11 mouse cellular contexts compared by ENCODE assay signal in genomic region chr11:22965503-22965902, GRCm38 (mm10). TPM values are rescaled to one million over a fixed set of nuclear protein-coding genes. Genes with fewer than 3 reads are reported as not detected.
DNase-seq lines count a peak whose midpoint lies in the region; ATAC-seq and TF ChIP-seq lines count a peak whose summit lies in the region.
"Had no signal": no experiment of that assay in that cellular context is flagged by ENCODE, and none has a peak within 500 bp of the region (broad histone marks: within the 10 kb centered on the region; RNA-seq: fewer than 3 reads in every experiment).

No protein-coding gene starts in this region.

- TF ChIP-seq CTCF in liver, embryonic 14.5 days (IDR thresholded peaks at IDR 0.05; ENCODE audit: low read depth): peak; percentile 59
- TF ChIP-seq CTCF in C2C12 (IDR thresholded peaks at IDR 0.05; ENCODE audit: control insufficient read depth, insufficient read depth, insufficient read length): no peak

- no peak for DNase-seq in liver, embryonic 14.5 days (ENCODE audit: low read depth in 3 of 3, low spot score in 3 of 3)
- DNase-seq in liver: no peak
- no peak for DNase-seq in ES-E14 (ENCODE audit: low read depth, low spot score)
- DNase-seq in fibroblast of lung, adult 2 months (ENCODE audit: low read depth): peak; percentile 51
- no peak for DNase-seq in left cerebral cortex, postnatal 25 days (ENCODE audit: low spot score in 2 of 2)
- DNase-seq in layer of hippocampus, adult 18-20 months (ENCODE audit: low spot score in 2 of 2): no peak
- DNase-seq: gastrocnemius, postnatal 10 days had no signal

- intact Hi-C loops in left cerebral cortex, postnatal 25 days (cut with DNase I): loop anchor here (5.0 kb wide), 1 partner anchor 253 kb away; no protein-coding TSS in a partner anchor

- no peak overlapping the region for H3K9ac ChIP-seq in liver, embryonic 14.5 days (replicated peaks)
- H3K9ac ChIP-seq in ES-E14 (ENCODE audit: insufficient read depth, low read depth, low read length, poor library complexity, severe bottlenecking): no peak overlapping the region
- H3K9ac ChIP-seq: embryonic facial prominence, embryonic 13.5 days; midbrain, embryonic 12.5 days had no signal

- 0 out of 4 replicates have a peak, but pooled peaks cover 0 to 2% of the 10 kb centered on the region in 2 experiments for H3K4me1 ChIP-seq in liver, embryonic 14.5 days (replicated peaks; ENCODE audit: control insufficient read depth in 2 of 2, insufficient read depth in 2 of 2, low read length in 1 of 2)
- 0 out of 4 replicates have a peak, but pooled peaks cover 0 to 2% of the 10 kb centered on the region in 2 experiments for H3K4me1 ChIP-seq in ES-E14 (ENCODE audit: control insufficient read depth in 2 of 2, insufficient read depth in 2 of 2, low read length in 2 of 2, poor library complexity in 1 of 2)
- H3K4me1 ChIP-seq: midbrain, embryonic 12.5 days had no signal

- ATAC-seq in liver, embryonic 14.5 days (ENCODE audit: insufficient read depth): no peak
- ATAC-seq: hindbrain, embryonic 16.5 days had no signal

- H3K36me3 ChIP-seq in liver, embryonic 14.5 days (replicated peaks; ENCODE audit: control insufficient read depth, insufficient read depth, low read depth): no peaks in the 10 kb centered on the region
- no peaks in the 10 kb centered on the region for H3K36me3 ChIP-seq in C2C12 (ENCODE audit: control insufficient read depth, insufficient read depth)
- H3K36me3 ChIP-seq in ES-E14 (ENCODE audit: control insufficient read depth, insufficient read depth, low read length, poor library complexity, severe bottlenecking): no peaks in the 10 kb centered on the region

- no peak for TF ChIP-seq EP300 in liver, embryonic 14.5 days (IDR thresholded peaks at IDR 0.05; ENCODE audit: low read depth)

- in situ Hi-C loops in ES-E14 (cut with MboI; ENCODE audit: low sequenced_read_pairs in 2 of 2, unreplicated experiment in 2 of 2): loop anchor here in 1 of 2 experiments (10.0 kb wide), 1 partner anchor 331 kb away; no protein-coding TSS in a partner anchor

- no peak overlapping the region for H3K4me2 ChIP-seq in liver, embryonic 14.5 days (ENCODE audit: low read depth)
- H3K4me2 ChIP-seq: embryonic facial prominence, embryonic 13.5 days; midbrain, embryonic 12.5 days had no signal

- no peak overlapping the region for H3K4me3 ChIP-seq in liver, embryonic 14.5 days (ENCODE audit: insufficient read depth in 1 of 2, low read depth in 2 of 2, low read length in 2 of 2)
- no peak overlapping the region for H3K4me3 ChIP-seq in C2C12 (ENCODE audit: insufficient read depth, poor library complexity, severe bottlenecking)
- H3K4me3 ChIP-seq in ES-E14 (ENCODE audit: insufficient read depth in 1 of 2, low read depth in 1 of 2, low read length in 2 of 2, poor library complexity in 1 of 2, severe bottlenecking in 1 of 2): no peak overlapping the region
- H3K4me3 ChIP-seq: embryonic facial prominence, embryonic 13.5 days; midbrain, embryonic 12.5 days had no signal

- no peaks in the 10 kb centered on the region for H3K27me3 ChIP-seq in liver, embryonic 14.5 days (ENCODE audit: control insufficient read depth, insufficient read depth, low read length)
- H3K27me3 ChIP-seq in C2C12 (ENCODE audit: control insufficient read depth, insufficient read depth, insufficient read length): no peaks in the 10 kb centered on the region
- H3K27me3 ChIP-seq: embryonic facial prominence, embryonic 13.5 days; midbrain, embryonic 12.5 days had no signal

- 76% methylated on average over 4 of the region's 4 CpGs for WGBS in liver, embryonic 14.5 days (ENCODE audit: insufficient replicate concordance)

- H3K27ac ChIP-seq in liver, embryonic 14.5 days: no peak overlapping the region
- no peak overlapping the region for H3K27ac ChIP-seq in ES-E14 (ENCODE audit: insufficient read depth, low read depth, low read length, poor library complexity, severe bottlenecking)
- H3K27ac ChIP-seq: embryonic facial prominence, embryonic 13.5 days; midbrain, embryonic 12.5 days had no signal

- H3K79me2 ChIP-seq in C2C12 (ENCODE audit: control insufficient read depth, insufficient read depth): peaks cover 81% of the 10 kb centered on the region

- H3ac ChIP-seq in C2C12 (ENCODE audit: control insufficient read depth, insufficient read length, low read depth): no peak overlapping the region

- no peaks in the 10 kb centered on the region for H3K9me3 ChIP-seq in liver, embryonic 14.5 days (ENCODE audit: control insufficient read depth, low read length)
- no peaks in the 10 kb centered on the region; the same call in 1 of the 2 replicates for H3K9me3 ChIP-seq in ES-E14 (ENCODE audit: control insufficient read depth, insufficient read depth, low read depth, low read length)

- H3K79me3 ChIP-seq in C2C12 (ENCODE audit: low read depth): peaks cover 8% of the 10 kb centered on the region

TF ChIP-seq in C2C12, 6 proteins besides CTCF, POLR2A, EP300 and RAD21:
- TF ChIP-seq FOSL1 (IDR thresholded peaks at IDR 0.05; ENCODE audit: insufficient read depth, low read length, poor library complexity, severe bottlenecking) (peak; percentile 30), MYOD1 (IDR thresholded peaks at IDR 0.05; ENCODE audit: control insufficient read depth, insufficient read length, low read depth) (no peak)

TF ChIP-seq in ES-E14, 5 proteins besides CTCF, POLR2A, EP300 and RAD21:
- TF ChIP-seq ZC3H11A (IDR thresholded peaks at IDR 0.05; ENCODE audit: borderline replicate concordance, low read depth, low read length) (no peak), ZNF384 (IDR thresholded peaks at IDR 0.05; ENCODE audit: low read depth, low read length) (0 out of 2 replicates have a peak, but pooled peaks have one; percentile 18), MAFK (IDR thresholded peaks at IDR 0.05; ENCODE audit: insufficient read depth, low read depth, low read length) (no peak), CHD2 (IDR thresholded peaks at IDR 0.05; ENCODE audit: low read depth, low read length) (no peak), HCFC1 (IDR thresholded peaks at IDR 0.05; ENCODE audit: borderline replicate concordance, insufficient read depth, low read length) (no peak)

RNA-seq across cellular contexts. Expression of gene Zrsr1, which starts 6.3 kb away (rescaled TPM):
- polyA plus RNA-seq in liver, embryonic 14.5 days (2012; rRNA removed): 6.2 and 12.6 TPM in 2 replicates
- 1.8 and 2.3 TPM in 2 replicates for polyA plus RNA-seq in liver, embryonic 14.5 days (2014; fragmentation: Nextera tagmentation; extraction: Ambion mirVana)
- polyA plus RNA-seq in C2C12 (2012; fragmentation: generic; extraction: Trizol): 3.4 TPM
- 6.4 and 18.0 TPM in 2 replicates for total RNA-seq in ES-E14 (2012; rRNA removed)
- 10 to 100 TPM; 59.0 to 60.9 TPM for total RNA-seq in left cerebral cortex, postnatal 25 days (2021)
- total RNA-seq in layer of hippocampus, adult 18-20 months (2021): 10 to 100 TPM; 71.3 to 72.3 TPM

RNA-seq across cellular contexts. Expression of gene Gm28048, which starts 16.4 kb away (rescaled TPM):
- polyA plus RNA-seq in liver, embryonic 14.5 days (2012; rRNA removed): 2.3 and 2.8 TPM in 2 replicates
- 6.8 and 9.2 TPM in 2 replicates for polyA plus RNA-seq in liver, embryonic 14.5 days (2014; fragmentation: Nextera tagmentation; extraction: Ambion mirVana)
- 1.4 TPM for polyA plus RNA-seq in C2C12 (2012; fragmentation: generic; extraction: Trizol)
- total RNA-seq in ES-E14 (2012; rRNA removed): 13.8 and 16.3 TPM in 2 replicates
- total RNA-seq in left cerebral cortex, postnatal 25 days (2021): 10 to 100 TPM; 11.3 to 16.0 TPM
- 1 to 10 TPM; 8.6 to 9.3 TPM for total RNA-seq in layer of hippocampus, adult 18-20 months (2021)

RNA-seq across cellular contexts. Expression of gene Commd1, which starts 16.7 kb away (rescaled TPM):
- polyA plus RNA-seq in liver, embryonic 14.5 days (2012; rRNA removed): 10.9 and 35.6 TPM in 2 replicates
- polyA plus RNA-seq in liver, embryonic 14.5 days (2014; fragmentation: Nextera tagmentation; extraction: Ambion mirVana): 203 and 221 TPM in 2 replicates
- 126 TPM for polyA plus RNA-seq in C2C12 (2012; fragmentation: generic; extraction: Trizol)
- 83.5 and 106 TPM in 2 replicates for total RNA-seq in ES-E14 (2012; rRNA removed)
- total RNA-seq in left cerebral cortex, postnatal 25 days (2021): 10 to 100 TPM; 40.3 to 47.2 TPM
- 10 to 100 TPM; 58.4 to 63.7 TPM for total RNA-seq in layer of hippocampus, adult 18-20 months (2021)

RNA-seq across cellular contexts. Expression of gene Cct4, which starts 24.8 kb away (rescaled TPM):
- 41.0 and 65.4 TPM in 2 replicates for polyA plus RNA-seq in liver, embryonic 14.5 days (2012; rRNA removed)
- 142 and 158 TPM in 2 replicates for polyA plus RNA-seq in liver, embryonic 14.5 days (2014; fragmentation: Nextera tagmentation; extraction: Ambion mirVana)
- polyA plus RNA-seq in C2C12 (2012; fragmentation: generic; extraction: Trizol): 144 TPM
- total RNA-seq in ES-E14 (2012; rRNA removed): 329 and 382 TPM in 2 replicates
- 100 to 1,000 TPM; 101 to 109 TPM for total RNA-seq in left cerebral cortex, postnatal 25 days (2021)
- 100 to 1,000 TPM; 115 to 123 TPM for total RNA-seq in layer of hippocampus, adult 18-20 months (2021)

RNA-seq across cellular contexts. Expression of gene Fam161a, which starts 41.8 kb away (rescaled TPM):
- 0.61 and 0.93 TPM in 2 replicates for polyA plus RNA-seq in liver, embryonic 14.5 days (2012; rRNA removed)
- 1.4 and 1.9 TPM in 2 replicates for polyA plus RNA-seq in liver, embryonic 14.5 days (2014; fragmentation: Nextera tagmentation; extraction: Ambion mirVana)
- 0.23 TPM for polyA plus RNA-seq in C2C12 (2012; fragmentation: generic; extraction: Trizol)
- 2.7 and 3.7 TPM in 2 replicates for total RNA-seq in ES-E14 (2012; rRNA removed)
- 1 to 10 TPM; 2.5 to 4.9 TPM for total RNA-seq in left cerebral cortex, postnatal 25 days (2021)
- 1 to 10 TPM; 3.2 to 4.2 TPM for total RNA-seq in layer of hippocampus, adult 18-20 months (2021)
